Mouse (Mus musculus) mesoderm, embryonic 11.5 days (tissue): ENCODE measurements around the gene Gm20737.
"Not testable (repeated sequence)": the region's sequence is repeated elsewhere in the genome, so short reads cannot be mapped to it uniquely, and the experiment has no call there.

Source experiments
- DNase-seq: peaks from one replicate; pipeline ENCODE4 v3.0.0-alpha.2; 2012; ENCODE audit warnings: low read depth, low spot score

Gene Gm20737

GRCm38 (mm10) chrY:10535942-10536341 lies at the start of gene Gm20737:
Gm20737 (minus strand) TSS chrY:10536042.
- DNase-seq: not testable (repeated sequence)

DNA sequence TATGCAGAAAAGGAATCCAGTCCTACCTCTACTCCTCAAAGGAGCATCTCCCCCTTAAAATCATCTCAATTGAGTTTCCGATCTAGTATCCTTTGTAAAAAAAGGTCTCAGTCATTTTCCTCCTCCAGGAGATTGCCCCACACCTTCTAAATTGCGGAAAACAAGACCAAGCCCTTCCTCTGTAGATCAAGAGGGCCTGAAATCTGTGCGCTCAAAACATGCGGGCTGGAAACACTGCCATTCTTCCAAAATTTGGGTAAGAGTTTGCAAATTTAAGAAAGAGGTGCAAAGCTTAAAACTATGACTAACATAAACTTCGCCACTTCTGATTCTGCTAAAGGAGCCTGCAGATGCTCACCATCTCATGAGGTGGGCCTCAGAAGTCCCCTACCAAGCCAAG lies 17.3 kb upstream of the Gm20737 start, which contains the start of gene Gm21775:
TSS of gene Gm21775 (plus strand) at position 301 of the 400 bp plus-strand sequence.
- not testable (repeated sequence) for DNase-seq
